In the genomic region with DNA sequence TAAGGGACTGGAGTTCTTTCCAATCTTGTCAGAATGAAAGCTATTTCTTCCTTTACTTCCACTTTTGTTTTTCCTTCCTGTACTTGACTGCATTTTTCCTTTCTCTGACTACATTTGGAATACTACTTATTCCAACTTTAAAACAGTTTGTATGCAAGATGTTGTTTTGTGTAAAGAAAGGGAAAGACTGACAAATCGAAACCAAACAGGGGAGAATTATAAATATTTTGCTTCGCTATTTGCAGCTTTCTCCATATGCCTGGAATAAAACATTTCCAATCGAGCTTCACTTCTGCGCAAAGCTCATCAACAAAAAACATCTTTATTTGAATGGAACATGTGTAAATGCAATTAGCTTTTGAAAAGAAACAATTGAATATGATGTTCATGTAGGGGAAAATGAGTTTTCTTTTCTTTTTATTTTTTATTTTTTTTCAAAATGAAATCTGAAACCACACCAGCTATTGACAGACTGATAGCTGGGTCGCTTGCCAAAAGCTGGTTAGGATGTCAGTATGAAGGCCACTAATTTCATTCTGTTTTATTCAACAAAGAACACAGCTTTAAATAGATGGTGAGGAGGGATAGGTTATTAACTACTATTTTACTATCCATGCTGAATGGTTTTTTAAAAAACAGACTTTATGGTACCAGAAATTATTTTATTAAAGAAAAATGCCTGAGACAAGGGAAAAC, we compare ENCODE assay signal across 18 mouse cellular contexts.
DNase-seq lines count a peak whose midpoint lies in the region; ATAC-seq and TF ChIP-seq lines count a peak whose summit lies in the region.
"Had no signal": no experiment of that assay in that cellular context is flagged by ENCODE, and none has a peak within 500 bp of the region (broad histone marks: within the 10 kb centered on the region; RNA-seq: fewer than 3 reads in every experiment).

No protein-coding gene starts in this region.

- H3K79me2 ChIP-seq in MEL (ENCODE audit: control insufficient read depth, insufficient read depth, low read length, poor library complexity), result no peaks in the 10 kb centered on the region

- no peak for TF ChIP-seq EP300 in MEL (IDR thresholded peaks at IDR 0.05; ENCODE audit: low read depth in 1 of 2, low read length in 2 of 2)

- 39% methylated on average over 5 of the region's 5 CpGs for WGBS in forebrain, postnatal 0 days
- WGBS in forebrain, embryonic 15.5 days, result 44% methylated on average over 5 of the region's 5 CpGs
- WGBS in lung, embryonic 14.5 days, result 60% methylated on average over 5 of the region's 5 CpGs

- no peak for TF ChIP-seq POLR2A in MEL (IDR thresholded peaks at IDR 0.05; ENCODE audit: control insufficient read depth in 1 of 2, insufficient read depth in 1 of 2, low read depth in 1 of 2, low read length in 2 of 2, poor library complexity in 1 of 2)

- H3K4me3 ChIP-seq in forebrain, postnatal 0 days (ENCODE audit: low read depth, low read length), result no peak overlapping the region
- no peak overlapping the region for H3K4me3 ChIP-seq in forebrain, embryonic 15.5 days
- no peak overlapping the region for H3K4me3 ChIP-seq in lung, embryonic 14.5 days (ENCODE audit: low read depth, low read length)
- 0 out of 4 replicates have a peak overlapping the region, but pooled peaks of 1 of the 2 experiments have one; percentile 11 for H3K4me3 ChIP-seq in MEL (ENCODE audit: control insufficient read depth in 1 of 2, insufficient read depth in 1 of 2, low read depth in 2 of 2, low read length in 2 of 2)
- H3K4me3 ChIP-seq: midbrain, embryonic 10.5 days had no signal

- H3K27me3 ChIP-seq in forebrain, postnatal 0 days (ENCODE audit: insufficient read depth, low read length), result peaks cover 15% of the 10 kb centered on the region
- no peaks in the 10 kb centered on the region for H3K27me3 ChIP-seq in forebrain, embryonic 15.5 days
- no peaks in the 10 kb centered on the region for H3K27me3 ChIP-seq in lung, embryonic 14.5 days (ENCODE audit: insufficient read depth, low read length)
- no peaks in the 10 kb centered on the region for H3K27me3 ChIP-seq in MEL (ENCODE audit: control insufficient read depth in 1 of 2, insufficient read depth in 2 of 2, low read length in 2 of 2)

- no peak overlapping the region for H3K27ac ChIP-seq in forebrain, postnatal 0 days (ENCODE audit: low read depth, low read length)
- no peak overlapping the region for H3K27ac ChIP-seq in forebrain, embryonic 15.5 days (replicated peaks)
- no peak overlapping the region for H3K27ac ChIP-seq in lung, embryonic 14.5 days (ENCODE audit: low read depth)
- H3K27ac ChIP-seq in MEL (ENCODE audit: control insufficient read depth, low read depth, low read length), result no peak overlapping the region
- H3K27ac ChIP-seq: midbrain, embryonic 10.5 days; stomach, postnatal 0 days had no signal

- H3K9me3 ChIP-seq in forebrain, postnatal 0 days (ENCODE audit: low read length), result no peaks in the 10 kb centered on the region
- H3K9me3 ChIP-seq in forebrain, embryonic 15.5 days, result no peaks in the 10 kb centered on the region
- H3K9me3 ChIP-seq in lung, embryonic 14.5 days (ENCODE audit: low read depth, low read length), result no peaks in the 10 kb centered on the region
- no peaks in the 10 kb centered on the region for H3K9me3 ChIP-seq in MEL (replicated peaks; ENCODE audit: insufficient read depth, low read length)
- H3K9me3 ChIP-seq: midbrain, embryonic 10.5 days had no signal

- no peak for TF ChIP-seq RAD21 in MEL (IDR thresholded peaks at IDR 0.05; ENCODE audit: low read depth, low read length)

- H3K4me2 ChIP-seq in forebrain, postnatal 0 days (ENCODE audit: low read depth), result no peak overlapping the region
- no peak overlapping the region for H3K4me2 ChIP-seq in forebrain, embryonic 15.5 days (replicated peaks)
- H3K4me2 ChIP-seq in lung, embryonic 14.5 days, result no peak overlapping the region
- H3K4me2 ChIP-seq: heart, embryonic 11.5 days had no signal

- no peaks in the 10 kb centered on the region for H3K4me1 ChIP-seq in forebrain, postnatal 0 days (ENCODE audit: insufficient read depth)
- peaks cover 8% of the 10 kb centered on the region; the same call in 1 of the 2 replicates for H3K4me1 ChIP-seq in forebrain, embryonic 15.5 days
- no peaks in the 10 kb centered on the region for H3K4me1 ChIP-seq in lung, embryonic 14.5 days (ENCODE audit: insufficient read depth)
- peaks cover 0 to 2% of the 10 kb centered on the region in 2 experiments; a peak in 1 of 4 replicates for H3K4me1 ChIP-seq in MEL (ENCODE audit: control insufficient read depth in 1 of 2, insufficient read depth in 2 of 2, low read length in 2 of 2)
- H3K4me1 ChIP-seq: midbrain, embryonic 10.5 days had no signal

- DNase-seq in forebrain, postnatal 0 days, result peak; percentile 43
- peak; percentile 50 for DNase-seq in lung, embryonic 14.5 days
- no peak for DNase-seq in lung, postnatal 14 days
- no peak for DNase-seq in MEL (ENCODE audit: low read depth, low spot score)
- DNase-seq in brain, embryonic 18.5 days (ENCODE audit: low read depth, low spot score), result peak; percentile 52
- DNase-seq in spleen, postnatal 36 days (ENCODE audit: low spot score in 2 of 2), result no peak
- DNase-seq: adrenal gland, adult 8-10 months; cerebellum, adult 8-10 months; gastrocnemius, postnatal 10 days; kidney, adult 18-20 months; thymus, adult 2 months; thymus, postnatal 4 days had no signal

- TF ChIP-seq CTCF in forebrain, postnatal 0 days (IDR thresholded peaks at IDR 0.05; ENCODE audit: low read depth), result no peak
- TF ChIP-seq CTCF in lung, embryonic 14.5 days (IDR thresholded peaks at IDR 0.05; ENCODE audit: low read depth), result no peak
- TF ChIP-seq CTCF in MEL (IDR thresholded peaks at IDR 0.05 in 2 of 3, conservative IDR thresholded peaks at IDR 0.05 in 1 of 3; ENCODE audit: control insufficient read depth in 1 of 3, insufficient read depth in 1 of 3, low read depth in 2 of 3, low read length in 3 of 3, poor library complexity in 1 of 3, severe bottlenecking in 1 of 3), result no peak

- H3K9ac ChIP-seq in forebrain, postnatal 0 days, result no peak overlapping the region
- no peak overlapping the region for H3K9ac ChIP-seq in forebrain, embryonic 15.5 days (replicated peaks)
- H3K9ac ChIP-seq in lung, embryonic 14.5 days, result no peak overlapping the region
- no peak overlapping the region for H3K9ac ChIP-seq in MEL (ENCODE audit: control insufficient read depth, low read depth, low read length, poor library complexity, severe bottlenecking)

- no peak; the same call in 1 of the 2 replicates for ATAC-seq in forebrain, postnatal 0 days
- ATAC-seq in forebrain, embryonic 15.5 days (replicated peaks), result no peak
- ATAC-seq in lung, embryonic 14.5 days (ENCODE audit: insufficient read depth), result no peak
- ATAC-seq: midbrain, embryonic 16.5 days; Patski had no signal

- H3K36me3 ChIP-seq in forebrain, postnatal 0 days (ENCODE audit: insufficient read depth), result no peaks in the 10 kb centered on the region
- H3K36me3 ChIP-seq in forebrain, embryonic 15.5 days, result no peaks in the 10 kb centered on the region
- H3K36me3 ChIP-seq in lung, embryonic 14.5 days (ENCODE audit: insufficient read depth), result no peaks in the 10 kb centered on the region
- H3K36me3 ChIP-seq in MEL (ENCODE audit: control insufficient read depth in 1 of 2, insufficient read depth in 2 of 2, low read length in 2 of 2), result no peaks in the 10 kb centered on the region; a peak in 1 of 4 replicates
- H3K36me3 ChIP-seq: midbrain, embryonic 10.5 days had no signal

TF ChIP-seq in MEL, 35 proteins besides CTCF, POLR2A, EP300 and RAD21:
- TF ChIP-seq MAFK (IDR thresholded peaks at IDR 0.05; ENCODE audit: borderline replicate concordance, low read depth, low read length), result no peak
- 0 out of 2 replicates have a peak, but pooled peaks have one; percentile 36 for TF ChIP-seq ZNF384 (IDR thresholded peaks at IDR 0.05; ENCODE audit: low read depth, low read length)
- TF ChIP-seq CHD1 (IDR thresholded peaks at IDR 0.05; ENCODE audit: low read depth, low read length), result no peak

Comparison
In these comparisons a context has a peak if more than half of its experiments do, and no peak if none do; other contexts are left out.
1. DNase-seq: peak in forebrain, postnatal 0 days (single experiment), lung, embryonic 14.5 days (single experiment) and brain, embryonic 18.5 days (single experiment); none in lung, postnatal 14 days (single experiment), MEL (single experiment) and spleen, postnatal 36 days (0 of 2).